Mouse (Mus musculus) E14TG2a.4 (cell line): Measurements from ENCODE around the gene Amdhd2.

ENCODE experiments used
- CTCF ChIP-seq: conservative IDR thresholded peaks from 2 replicates; pipeline ENCODE4 v1.5.1; 2014; ENCODE audit warnings: low read length
- NANOG ChIP-seq: IDR thresholded peaks from 2 replicates; pipeline ENCODE4 v1.6.1; 2014; ENCODE audit warnings: borderline replicate concordance, low read length, mixed read lengths
- POU5F1 ChIP-seq: IDR thresholded peaks from 2 replicates; pipeline ENCODE4 v1.6.1; 2014; ENCODE audit warnings: low read length, borderline replicate concordance

- TF ChIP-seq CTCF (no peak), POU5F1 (no peak), NANOG (no peak)
These were observed 9.1 kb downstream of the Amdhd2 start for GRCm38 (mm10) chr17:24154463-24154862.
